Mouse (Mus musculus): ENCODE measurements around the gene Psmb1.

- TF ChIP-seq CTCF (IDR thresholded peaks at IDR 0.05; ENCODE audit: insufficient read depth, low read length), result no peak
- no peak for TF ChIP-seq POLR2A (IDR thresholded peaks at IDR 0.05; ENCODE audit: borderline replicate concordance, extremely low read depth, low read depth, low read length)
Measured at GRCm38 (mm10) chr17:15434748-15435147, 64.8 kb downstream of the Psmb1 start.

Data from lung, adult 2 months (tissue).